Mouse (Mus musculus) gastrocnemius, postnatal 14 days (tissue): ENCODE measurements around the gene Defb26. TPM values are rescaled to one million over a fixed set of nuclear protein-coding genes. Genes with fewer than 3 reads are reported as not detected.

Experiments
- DNase-seq: peaks from one replicate; pipeline ENCODE4 v3.0.0; 2021; ENCODE audit warnings: mixed read lengths
- intact Hi-C: fragments of 180-260 bp; cut with DNase I; formaldehyde crosslinking; loops from one replicate; pipeline ENCODE4 v1.15.1; 2025; ENCODE audit warnings: low total_unique reads
- total RNA-seq, 2 experiments: library from RNA; stranded (reverse); gene quantifications; 2 replicates each; pipeline ENCODE4 v1.2.3; 2021

Defb26 gene
- total RNA-seq, 2 experiments from 2014 or later, result not detected

- no peak for DNase-seq
- intact Hi-C loops, result loop anchor here (10.0 kb wide), 1 partner anchor 68 kb away; the partner anchor contains the start of gene Defb29
These were observed 34.7 kb downstream of the Defb26 start, which contains the start of gene Defb20 for GRCm38 (mm10) chr2:152476763-152477162. Gene Defb20, plus strand, starts transcription at chr2:152477063.

- DNase-seq, result no peak
- intact Hi-C loops, result loop anchor here (10.0 kb wide), 1 partner anchor 72 kb away; the partner anchor contains the start of gene Defb29
These were observed 39.1 kb downstream of the Defb26 start for GRCm38 (mm10) chr2:152472434-152472833.

- intact Hi-C loops, result loop anchor here (10.0 kb wide), 1 partner anchor 74 kb away; the partner anchor contains the start of gene Defb29
- no peak for DNase-seq
These were observed 40.5 kb downstream of the Defb26 start for GRCm38 (mm10) chr2:152470973-152471372.

GRCm38 (mm10) chr2:152464570-152465150 is 46.8 kb downstream of the Defb26 start, which contains the start of gene Defb23:
Gene Defb23, minus strand, starts transcription at chr2:152464620.
- intact Hi-C loops, result no loop called here
- DNase-seq, result no peak

- intact Hi-C loops, result no loop called here
- DNase-seq, result no peak
These were observed 52.3 kb downstream of the Defb26 start for GRCm38 (mm10) chr2:152459241-152459640.

Other genes with a start within 250 kb of the Defb26 start
- 10 to 100 TPM; 28.8 to 33.2 TPM for gene Tbc1d20, start 217.9 kb downstream of the Defb26 start, total RNA-seq
- gene Rbck1, start 179.0 kb downstream of the Defb26 start, total RNA-seq, result 10 to 100 TPM; 31.1 to 34.8 TPM
- 1 to 10 TPM; 1.0 to 1.6 TPM for gene Trib3, start 167.7 kb downstream of the Defb26 start, total RNA-seq
- not detected for gene Nrsn2, start 135.1 kb downstream of the Defb26 start, total RNA-seq
- gene Sox12, start 113.6 kb downstream of the Defb26 start, total RNA-seq, result 1 to 10 TPM; 2.9 to 4.3 TPM
- 1 to 10 TPM; 2.7 to 3.2 TPM for gene Zcchc3, start 96.7 kb downstream of the Defb26 start, total RNA-seq
- not detected for gene 6820408C15Rik, start 96.1 kb downstream of the Defb26 start, total RNA-seq
- not detected for gene Defb23, start 47.1 kb downstream of the Defb26 start, total RNA-seq
- not detected for gene Defb20, start 34.6 kb downstream of the Defb26 start, total RNA-seq
- not detected for gene Defb22, start 21.6 kb downstream of the Defb26 start, total RNA-seq
- gene Defb28, start 6.6 kb upstream of the Defb26 start, total RNA-seq, result not detected
- not detected for gene Defb29, start 28.4 kb upstream of the Defb26 start, total RNA-seq
- gene Gm17416, start 57.6 kb upstream of the Defb26 start, total RNA-seq, result not detected
- not detected for gene Defb21, start 61.1 kb upstream of the Defb26 start, total RNA-seq
- gene Defb19, start 68.6 kb upstream of the Defb26 start, total RNA-seq, result not detected
- gene Defb45, start 87.7 kb upstream of the Defb26 start, total RNA-seq, result not detected
- not detected for gene Defb36, start 92.6 kb upstream of the Defb26 start, total RNA-seq
- gene Defb25, start 111.4 kb upstream of the Defb26 start, total RNA-seq, result 1 to 10 TPM; 1.3 to 1.4 TPM
- 1 to 10 TPM; 5.2 to 7.3 TPM for gene Rem1, start 115.3 kb upstream of the Defb26 start, total RNA-seq
- gene H13, start 157.8 kb upstream of the Defb26 start, total RNA-seq, result 10 to 100 TPM; 45.8 to 49.1 TPM
- 10 to 100 TPM; 11.9 to 13.8 TPM for gene Mcts2, start 175.3 kb upstream of the Defb26 start, total RNA-seq
- 10 to 100 TPM; 12.5 to 17.3 TPM for gene Id1, start 224.6 kb upstream of the Defb26 start, total RNA-seq
- 1 to 10 TPM; 5.9 to 6.0 TPM for gene Cox4i2, start 242.5 kb upstream of the Defb26 start, total RNA-seq